Mouse (Mus musculus): Measurements from ENCODE around the gene Rtca.

The Rtca gene

GRCm38 (mm10) chr3:116476686-116477298 lies 31.2 kb downstream of the Rtca start:
- no peak for DNase-seq (ENCODE audit: low read depth, low spot score)

- no peak for DNase-seq (ENCODE audit: low read depth, low spot score)
Observed at GRCm38 (mm10) chr3:116474602-116475001, 33.4 kb downstream of the Rtca start.

GRCm38 (mm10) chr3:116465709-116466108 lies 42.3 kb downstream of the Rtca start:
- DNase-seq (ENCODE audit: low read depth, low spot score) = no peak

- no peak for DNase-seq (ENCODE audit: low read depth, low spot score)
Observed at GRCm38 (mm10) chr3:116464318-116464717, 43.7 kb downstream of the Rtca start.

GRCm38 (mm10) chr3:116461053-116461452 lies 47.0 kb downstream of the Rtca start:
- DNase-seq (ENCODE audit: low read depth, low spot score) = no peak

- DNase-seq (ENCODE audit: low read depth, low spot score) = no peak
Observed at GRCm38 (mm10) chr3:116454529-116454928, 53.5 kb downstream of the Rtca start.

GRCm38 (mm10) chr3:116450741-116451140 lies 57.3 kb downstream of the Rtca start:
- DNase-seq (ENCODE audit: low read depth, low spot score) = no peak

GRCm38 (mm10) chr3:116444327-116444726 lies 63.7 kb downstream of the Rtca start:
- DNase-seq (ENCODE audit: low read depth, low spot score) = no peak

- DNase-seq (ENCODE audit: low read depth, low spot score) = no peak
Observed at GRCm38 (mm10) chr3:116442788-116443187, 65.2 kb downstream of the Rtca start.

- DNase-seq (ENCODE audit: low read depth, low spot score) = no peak
Observed at GRCm38 (mm10) chr3:116441518-116442205, 66.3 kb downstream of the Rtca start.

GRCm38 (mm10) chr3:116440066-116440997 lies 67.7 kb downstream of the Rtca start:
- DNase-seq (ENCODE audit: low read depth, low spot score) = no peak
